Mouse (Mus musculus): ENCODE results near the gene Lrmda.

The Lrmda gene

DNA sequence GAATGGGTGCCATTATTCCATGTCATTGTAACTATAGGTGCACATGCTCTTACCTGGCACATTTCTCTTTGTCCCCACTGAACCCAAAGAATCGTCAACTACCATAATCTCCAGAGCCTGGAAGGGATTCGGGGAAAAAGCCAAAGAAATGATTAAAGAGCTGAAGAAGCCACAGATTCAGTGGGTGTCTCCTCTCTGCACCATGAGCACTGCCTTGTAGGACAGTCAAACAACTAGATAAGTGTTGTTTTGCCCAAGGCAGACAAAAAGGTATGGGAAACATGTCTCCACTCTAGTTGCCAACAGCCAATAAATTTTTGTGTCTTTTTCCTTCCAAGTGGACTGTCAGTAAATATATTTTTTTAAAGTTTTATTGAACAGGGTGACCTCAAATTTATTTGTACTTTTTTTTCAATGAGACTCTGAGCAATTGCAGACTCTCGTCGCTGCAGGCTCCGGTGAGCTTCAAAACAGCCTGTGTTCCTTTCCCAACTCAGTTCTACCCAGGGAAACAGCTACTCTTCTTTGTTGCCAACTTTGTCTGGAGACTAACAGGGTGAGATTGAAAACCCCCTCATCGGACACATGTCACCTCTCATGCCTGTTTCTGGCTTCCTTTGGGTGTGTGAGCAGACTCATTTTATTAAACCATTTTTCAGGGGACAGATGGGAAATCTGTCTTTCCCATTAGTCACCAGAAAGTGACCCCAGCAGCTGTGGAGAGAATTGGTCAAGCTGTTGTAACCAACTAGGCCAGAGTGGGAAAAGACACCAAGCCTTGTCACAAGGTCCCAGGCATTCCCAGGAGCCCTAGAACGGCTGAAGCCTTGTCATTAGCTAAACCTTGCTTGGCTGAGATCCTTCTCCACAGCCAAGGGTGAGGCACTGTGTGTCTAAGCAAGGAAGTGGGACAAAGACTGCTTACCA, 886.5 kb downstream of the Lrmda start:
- no peak for DNase-seq

DNA sequence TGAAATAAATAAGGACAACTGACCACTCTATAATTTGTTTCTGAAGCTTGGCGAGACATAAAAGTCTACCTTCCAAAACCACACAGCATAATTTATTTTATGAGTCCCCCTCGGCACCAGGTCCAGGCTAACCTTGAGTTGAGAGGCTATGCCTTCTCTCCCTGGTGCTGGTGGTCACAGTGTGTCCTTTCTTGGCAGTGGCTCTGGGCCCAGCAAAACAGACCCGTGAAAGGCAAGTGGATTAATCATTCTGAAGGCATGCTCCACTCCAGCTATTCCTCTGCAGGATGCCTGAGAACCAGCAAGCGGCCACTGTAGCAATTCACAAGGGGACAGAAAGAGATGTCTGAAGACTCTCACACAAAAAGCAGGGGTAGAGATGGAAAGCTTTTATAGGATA, 887.2 kb downstream of the Lrmda start:
- peak in 1 of 2 experiments; percentile 12 for DNase-seq

DNA sequence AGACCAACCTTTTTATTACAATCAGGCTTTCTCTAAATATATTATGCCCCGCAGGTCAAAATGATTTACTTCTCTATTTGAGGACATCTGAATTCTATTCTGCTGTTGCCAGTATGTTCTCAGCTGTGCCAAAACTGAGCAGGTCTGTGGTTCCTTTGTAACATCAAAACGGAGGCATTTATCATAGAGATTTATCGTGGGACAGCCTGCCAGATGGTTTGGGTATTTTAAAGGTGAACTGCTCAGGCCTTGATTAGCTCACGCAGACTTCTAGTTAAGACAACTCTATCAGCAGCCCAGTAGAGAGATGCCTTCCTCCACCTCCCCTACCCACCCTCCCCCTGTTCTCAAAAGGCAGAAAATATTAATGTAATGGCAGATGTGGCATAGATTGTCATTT, 887.7 kb downstream of the Lrmda start:
- DNase-seq, result no peak

DNA sequence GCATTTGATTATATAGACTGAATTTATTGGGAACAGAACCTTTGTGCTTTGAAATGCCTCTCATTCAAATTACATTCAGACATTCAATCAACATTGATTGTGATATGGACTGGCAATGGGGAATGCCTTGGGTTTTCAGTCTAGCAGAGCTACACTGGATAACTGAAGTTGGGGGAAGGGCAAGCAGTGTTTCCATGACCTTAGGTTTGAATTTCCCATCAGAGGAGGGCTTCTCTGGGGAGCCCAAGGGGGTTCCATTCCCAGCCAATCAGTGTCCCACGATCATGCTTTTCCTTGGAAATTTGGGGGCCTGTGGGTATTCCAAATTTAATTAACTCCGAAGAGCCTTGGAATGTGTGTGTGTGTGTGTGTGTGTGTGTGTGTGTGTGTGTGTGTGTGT, 888.5 kb downstream of the Lrmda start:
- no peak for DNase-seq

GRCm38 (mm10) chr14:22915463-22915862, 896.0 kb downstream of the Lrmda start:
- no peak for DNase-seq

- no peak for DNase-seq
Measured at GRCm38 (mm10) chr14:22918499-22918898, 899.0 kb downstream of the Lrmda start.

DNA sequence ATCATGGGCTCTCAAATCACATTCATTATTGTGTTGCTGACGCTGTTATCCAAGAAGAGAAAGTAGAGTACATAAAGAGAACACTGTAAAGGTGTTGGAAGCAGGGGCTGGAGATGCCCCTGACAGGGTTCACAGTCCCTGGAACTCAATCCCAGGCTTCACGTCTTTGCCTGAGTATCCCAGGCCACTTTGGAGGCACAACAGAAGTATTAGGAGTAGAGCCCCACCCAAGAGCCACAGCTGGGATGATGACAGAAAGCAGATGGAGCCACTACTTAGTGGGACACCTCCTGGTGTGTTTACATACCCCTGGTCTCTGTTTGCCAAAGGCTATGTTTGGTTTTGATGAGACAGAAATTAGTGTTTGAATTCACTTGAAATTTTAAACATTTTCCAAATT, 899.4 kb downstream of the Lrmda start:
- no peak for DNase-seq

DNA sequence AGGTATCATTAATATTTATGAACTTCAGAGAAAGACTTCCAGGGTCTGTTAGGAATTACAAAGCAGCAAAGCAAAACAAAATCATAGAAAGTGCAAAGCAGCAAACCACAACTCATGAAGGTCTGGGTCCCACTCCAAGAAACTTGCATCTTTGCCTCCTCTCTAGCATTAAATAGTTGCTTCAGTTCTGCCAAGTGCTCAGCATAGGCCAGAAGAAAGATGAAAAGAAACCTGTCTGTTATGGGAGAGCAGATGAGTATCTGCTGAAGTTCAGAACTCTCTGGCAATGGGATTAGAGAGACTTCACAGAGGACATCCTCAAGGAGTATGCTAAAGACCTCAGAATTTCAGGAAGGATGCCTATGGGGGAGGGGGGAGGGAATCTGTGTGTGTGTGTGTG, 901.6 kb downstream of the Lrmda start:
- no peak for DNase-seq

DNA sequence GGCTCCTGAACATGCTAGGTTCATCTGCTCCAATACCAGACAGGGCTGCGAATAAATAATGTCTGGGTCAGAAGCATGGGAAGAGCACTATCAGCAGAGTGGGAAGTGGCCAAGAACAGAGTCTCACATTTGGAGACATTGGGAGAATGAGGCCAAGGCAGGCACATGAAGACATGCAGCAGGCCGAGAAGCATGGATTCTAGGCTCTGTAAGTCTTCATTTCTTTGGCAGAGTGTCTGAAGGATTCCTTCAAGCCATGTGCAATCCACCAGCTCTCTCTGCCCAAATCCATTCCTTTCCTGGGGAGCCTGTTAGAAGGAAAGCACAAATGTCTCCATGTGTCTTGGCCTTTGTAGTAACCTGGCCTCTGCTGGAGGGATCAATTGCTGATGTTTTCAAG, 902.3 kb downstream of the Lrmda start:
- no peak for DNase-seq

DNA sequence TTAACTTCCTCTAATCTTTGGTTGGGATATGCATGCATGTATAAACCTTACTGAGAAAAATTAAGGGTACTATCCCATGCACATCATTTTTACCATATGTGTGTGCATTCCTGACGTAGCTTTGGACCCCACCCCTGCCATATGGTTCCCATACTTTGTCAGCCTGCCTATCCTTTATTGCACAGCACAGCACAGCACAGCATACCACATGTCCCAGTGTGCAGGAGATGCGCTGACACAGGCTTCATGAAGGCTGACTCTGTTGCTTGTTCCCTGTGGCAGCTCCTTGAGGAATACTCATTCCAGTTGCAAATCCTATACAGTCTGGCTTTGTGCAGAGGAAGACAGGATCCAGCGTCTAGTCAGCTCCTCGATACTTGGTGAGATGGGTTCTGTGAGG, 903.1 kb downstream of the Lrmda start:
- DNase-seq, result no peak

GRCm38 (mm10) chr14:22923251-22923650, 903.7 kb downstream of the Lrmda start:
- no peak for DNase-seq

- DNase-seq, result no peak
Measured at GRCm38 (mm10) chr14:22928263-22928662, 908.8 kb downstream of the Lrmda start.

- no peak for DNase-seq
Measured at GRCm38 (mm10) chr14:22928683-22929082, 909.2 kb downstream of the Lrmda start.

DNA sequence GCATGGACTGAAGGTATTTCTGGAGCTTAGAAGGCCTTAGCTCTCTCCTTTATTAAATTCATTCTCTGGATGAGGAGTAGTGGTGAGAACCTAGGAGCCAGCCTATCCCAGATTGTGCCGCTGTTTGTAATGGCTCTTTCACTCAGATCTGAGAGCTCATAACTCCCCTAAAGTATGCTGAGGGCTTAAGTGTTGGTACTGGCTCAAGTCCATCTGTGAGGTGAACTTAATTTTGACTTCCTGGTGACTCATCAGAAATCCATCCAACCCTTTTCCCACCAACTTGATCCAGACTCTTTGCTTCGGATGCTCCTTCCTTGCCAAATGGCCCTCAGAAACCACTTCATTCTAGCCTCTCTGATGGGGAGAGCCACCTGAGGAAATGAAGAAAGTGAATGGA, 910.1 kb downstream of the Lrmda start:
- no peak for DNase-seq

- DNase-seq, result no peak
Measured at GRCm38 (mm10) chr14:22930488-22931046, 911.1 kb downstream of the Lrmda start.

DNA sequence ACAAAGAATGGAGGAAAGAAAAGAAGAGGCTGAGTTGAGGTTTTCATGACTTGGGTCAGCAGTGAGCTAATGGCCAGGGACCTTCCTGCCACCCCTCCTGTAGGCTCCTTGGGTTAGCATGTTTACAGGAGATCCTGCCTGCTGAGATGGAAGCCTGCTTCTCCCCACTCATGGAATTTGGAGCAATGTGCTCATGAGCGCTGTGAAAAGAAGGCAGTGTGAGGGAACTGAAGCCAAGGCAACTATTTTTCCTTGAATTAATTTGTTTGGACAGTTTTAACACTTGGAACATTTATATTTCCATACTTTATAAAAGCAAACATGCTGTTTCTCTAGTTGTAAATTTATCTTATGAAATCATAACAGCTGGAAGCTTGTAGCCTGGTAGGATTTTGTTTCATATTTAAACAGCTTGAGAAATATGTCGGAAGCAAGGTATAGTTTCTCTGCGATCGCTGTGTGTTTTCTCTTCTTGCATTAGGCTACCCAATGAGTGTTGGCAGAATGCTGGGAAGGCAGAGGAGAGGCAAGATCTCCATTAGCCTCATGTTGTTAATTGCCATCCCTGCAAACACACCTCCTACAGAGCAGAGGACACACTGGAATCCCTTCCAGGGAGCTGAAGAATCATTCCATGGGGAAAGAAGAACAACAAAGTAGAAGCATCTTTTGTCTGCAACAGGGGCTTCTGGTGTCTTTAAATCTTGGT, 911.8 kb downstream of the Lrmda start:
- no peak for DNase-seq

DNA sequence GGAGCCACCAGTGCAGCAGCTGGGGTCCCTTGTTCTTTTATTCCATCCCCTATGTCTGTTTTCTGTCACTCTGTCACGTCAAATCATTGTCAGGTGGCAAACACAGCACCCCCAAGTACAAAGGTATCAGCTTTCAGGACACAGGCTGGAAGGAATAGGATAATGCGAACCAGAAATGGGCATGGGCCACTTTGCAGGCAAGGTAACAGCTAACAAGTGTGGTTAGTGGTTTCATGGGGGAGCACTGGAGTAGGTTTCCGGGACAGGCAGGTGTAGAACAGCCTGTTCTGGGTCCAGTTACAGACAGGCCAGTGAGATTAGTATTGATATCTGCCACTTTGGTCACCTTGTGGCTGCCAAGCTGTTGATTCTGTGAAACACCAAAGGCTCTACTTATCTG, 917.2 kb downstream of the Lrmda start:
- no peak for DNase-seq

DNA sequence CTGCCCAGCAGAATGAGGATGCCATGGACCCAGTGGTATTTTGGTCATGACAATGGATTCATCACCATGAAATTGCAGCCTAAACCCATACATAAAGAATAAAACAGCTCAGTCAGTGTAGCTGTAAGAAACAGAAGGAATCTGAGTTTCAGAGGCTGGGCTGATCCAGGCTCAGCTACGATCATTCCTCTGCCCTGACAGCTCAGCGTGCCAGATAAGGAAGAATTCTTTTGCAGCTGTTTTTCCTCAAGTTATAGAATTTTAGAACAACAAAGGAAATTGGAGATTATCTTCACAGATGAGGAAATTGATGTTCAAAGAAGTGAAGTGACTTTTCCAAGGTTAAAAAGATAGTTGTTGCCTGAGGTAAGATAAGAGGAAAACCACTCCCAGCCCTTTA, 921.1 kb downstream of the Lrmda start:
- DNase-seq, result no peak

- DNase-seq, result no peak
Measured at GRCm38 (mm10) chr14:22942569-22942968, 923.1 kb downstream of the Lrmda start.

DNA sequence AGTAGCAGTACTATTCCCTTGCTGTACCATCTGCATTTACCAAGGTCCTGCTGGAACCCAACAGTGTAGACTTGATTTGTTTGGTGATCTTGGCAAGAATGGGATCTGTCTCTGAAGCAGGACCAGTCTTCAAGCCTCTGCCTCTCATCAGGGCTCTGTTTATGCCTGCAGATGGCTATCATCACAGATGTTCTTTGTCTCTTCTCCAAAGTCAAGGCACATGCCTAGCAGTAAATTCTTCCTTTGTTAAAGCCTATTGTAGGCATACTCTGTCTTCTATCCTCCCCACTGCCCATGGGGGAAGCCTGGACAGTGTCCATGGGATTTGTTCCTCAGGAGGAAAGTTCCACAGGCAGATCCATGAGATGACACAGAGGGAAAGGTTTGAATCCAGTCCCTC, 930.0 kb downstream of the Lrmda start:
- DNase-seq, result no peak

DNA sequence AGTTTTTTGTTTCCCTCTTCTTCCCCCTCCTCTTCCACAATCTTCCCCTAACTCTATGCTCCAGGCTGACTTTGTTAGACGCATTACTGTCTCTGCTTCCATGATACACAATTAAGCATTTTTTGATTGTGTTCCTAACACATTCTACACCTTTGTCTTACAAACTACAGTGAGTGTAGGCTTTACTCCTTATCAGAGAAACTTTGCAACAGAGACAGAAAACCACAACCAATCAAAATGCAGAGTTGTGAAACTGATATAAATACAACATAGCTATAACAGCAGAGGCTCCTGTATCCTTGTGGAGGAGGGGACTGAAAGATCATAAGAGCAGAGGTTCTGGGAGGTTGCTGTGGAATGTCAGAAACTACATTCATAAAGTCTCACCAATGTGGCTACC, 933.5 kb downstream of the Lrmda start:
- DNase-seq, result no peak

- DNase-seq, result no peak
Measured at GRCm38 (mm10) chr14:22960166-22960565, 940.7 kb downstream of the Lrmda start.

GRCm38 (mm10) chr14:22964796-22965660, 945.5 kb downstream of the Lrmda start:
- DNase-seq, result no peak

Data from cerebellum, postnatal 25 days (tissue).